Mouse (Mus musculus) neural tube, embryonic 15.5 days (tissue): ENCODE measurements around the gene C2cd2l. TPM values are rescaled to one million over a fixed set of nuclear protein-coding genes. Genes with fewer than 3 reads are reported as not detected.
A peak's percentile ranks its signal among the peaks of the same experiment; 100 is the strongest.

Experiments used
- ATAC-seq: fragments of 200-750 bp; cut with Nextera tagmentation; 2 replicates; pipeline ENCODE4 v1.8.0; 2017; ENCODE audit warnings: mild to moderate bottlenecking, moderate TSS enrichment, moderate library complexity; ENCODE audit not compliant: low FRiP score
- H3K27ac ChIP-seq: fragments of 300-500 bp; sonication (generic); replicated peaks from 2 replicates; pipeline ENCODE4 v1.5.1; 2015; ENCODE audit warnings: mild to moderate bottlenecking, inconsistent platforms
- H3K27me3 ChIP-seq: fragments of 300-500 bp; sonication (generic); replicated peaks from 2 replicates; pipeline ENCODE4 v1.6.1; 2015; ENCODE audit warnings: inconsistent platforms
- H3K36me3 ChIP-seq: fragments of 300-500 bp; sonication (generic); 2 replicates; pipeline ENCODE4 v1.6.1; 2015; ENCODE audit warnings: inconsistent platforms
- H3K4me1 ChIP-seq: fragments of 300-500 bp; sonication (generic); 2 replicates; pipeline ENCODE4 v1.6.1; 2015; ENCODE audit warnings: inconsistent platforms
- H3K4me2 ChIP-seq: fragments of 300-500 bp; sonication (generic); 2 replicates; pipeline ENCODE4 v1.6.1; 2015; ENCODE audit warnings: inconsistent platforms, mild to moderate bottlenecking, moderate library complexity
- H3K4me3 ChIP-seq: fragments of 300-500 bp; sonication (generic); replicated peaks from 2 replicates; pipeline ENCODE4 v1.5.1; 2015; ENCODE audit warnings: mild to moderate bottlenecking, inconsistent platforms
- H3K9ac ChIP-seq: fragments of 300-500 bp; sonication (generic); replicated peaks from 2 replicates; pipeline ENCODE4 v1.6.1; 2015; ENCODE audit warnings: mild to moderate bottlenecking, inconsistent platforms
- H3K9me3 ChIP-seq: fragments of 300-500 bp; sonication (generic); replicated peaks from 2 replicates; pipeline ENCODE4 v1.6.1; 2016; ENCODE audit warnings: inconsistent platforms
- WGBS: fragments of 180-500 bp; shearing (Covaris S2); methylation state at CpG from one replicate; pipeline ENCODE4 v1.1.7; 2015; ENCODE audit warnings: mixed read lengths; 5-methylcytosine and 5-hydroxymethylcytosine counted together
- polyA plus RNA-seq: library from polyadenylated mRNA; unstranded; fragments of >200 nt; fragmentation: Nextera tagmentation; extraction: Ambion mirVana; gene quantifications from 2 replicates; pipeline ENCODE4 v1.2.1, GENCODE M21; 2015

C2cd2l gene
- polyA plus RNA-seq, 1 experiment from 2014 or later: 24.3 TPM

DNA sequence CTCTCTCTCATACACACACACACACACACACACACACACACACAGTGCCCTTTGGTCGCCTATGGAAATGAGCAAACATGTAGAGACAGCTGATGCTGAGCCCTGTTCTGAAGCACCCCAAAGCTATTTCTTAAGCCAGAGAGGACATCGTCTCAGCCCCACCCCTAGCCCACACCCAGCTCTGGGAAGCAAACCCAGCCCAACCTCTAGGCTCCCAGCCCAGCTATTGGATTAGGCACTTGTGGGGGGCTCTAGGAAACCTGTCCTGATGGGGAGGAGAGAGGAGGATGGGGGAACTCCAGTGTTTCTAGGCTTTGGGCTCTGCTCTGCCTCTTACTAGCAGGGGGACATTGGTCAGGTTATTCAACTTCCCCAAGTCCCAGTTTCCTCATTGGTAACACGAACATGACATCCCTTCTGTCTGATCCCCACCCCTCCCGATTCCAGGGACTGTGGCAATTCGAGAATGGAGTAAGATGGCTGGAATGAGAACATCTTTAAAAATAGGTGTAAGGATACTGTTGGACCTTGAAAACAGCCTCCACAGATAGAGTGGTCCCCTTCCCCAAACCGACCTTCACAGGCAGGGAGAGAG, 33.7 kb downstream of the C2cd2l start:
- H3K36me3 ChIP-seq: peaks cover 16% of the 10 kb centered on the region
- no peaks in the 10 kb centered on the region for H3K27me3 ChIP-seq
- H3K9me3 ChIP-seq: no peaks in the 10 kb centered on the region
- H3K4me1 ChIP-seq: peaks cover 29% of the 10 kb centered on the region
- no peak overlapping the region for H3K27ac ChIP-seq
- 6% methylated on average over 6 of the region's 6 CpGs for WGBS
- peak overlapping the region; percentile 90 for H3K4me2 ChIP-seq
- H3K4me3 ChIP-seq: peak overlapping the region; percentile 83
- peak overlapping the region; percentile 36; the same call in 1 of the 2 replicates for H3K9ac ChIP-seq
- ATAC-seq: no peak

DNA sequence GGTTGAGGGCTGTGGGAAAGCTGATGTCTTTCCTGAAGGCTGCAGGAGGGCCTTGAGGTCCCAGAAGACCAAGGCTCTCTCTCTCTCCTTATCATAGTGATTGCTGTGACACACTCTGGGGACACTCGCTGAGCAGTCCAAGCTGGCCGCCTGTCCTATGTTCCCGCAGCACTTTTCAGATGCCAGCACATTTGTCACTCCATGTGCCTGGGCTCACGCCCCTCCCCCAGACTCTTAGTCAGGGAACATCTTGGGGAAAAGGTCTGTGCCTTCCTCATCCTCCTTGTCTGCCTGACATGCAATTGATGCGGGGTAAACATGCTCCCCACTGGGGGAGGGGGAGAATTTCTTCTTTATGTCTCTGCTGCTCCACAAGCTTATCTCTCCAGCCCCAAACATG, 36.9 kb downstream of the C2cd2l start:
- Histone ChIP-seq H3K9ac (no peak overlapping the region), H3K36me3 (peaks cover 37% of the 10 kb centered on the region), H3K4me2 (no peak overlapping the region), H3K4me3 (no peak overlapping the region), H3K9me3 (no peaks in the 10 kb centered on the region), H3K27ac (no peak overlapping the region), H3K27me3 (no peaks in the 10 kb centered on the region), H3K4me1 (peaks cover 16% of the 10 kb centered on the region)
- WGBS: 71% methylated on average over 5 of the region's 5 CpGs
- ATAC-seq: no peak

DNA sequence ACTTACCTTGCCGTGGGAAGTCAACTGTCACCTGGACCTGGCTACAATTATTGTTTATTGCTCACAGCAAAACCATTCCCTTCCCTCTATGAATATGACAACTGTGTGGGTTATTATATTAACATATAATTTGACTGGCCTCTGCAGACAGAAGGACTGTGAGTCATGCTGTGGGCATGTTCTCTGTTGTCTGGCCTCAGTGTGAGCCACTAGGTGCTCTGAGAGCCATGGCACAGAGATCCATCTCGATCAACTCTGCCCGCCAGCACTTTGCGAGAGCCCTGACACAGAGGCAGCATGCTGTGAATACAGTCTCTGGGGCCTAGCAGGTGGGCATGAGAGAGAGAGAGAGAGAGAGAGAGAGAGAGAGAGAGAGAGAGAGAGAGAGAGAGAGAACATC, 50.1 kb downstream of the C2cd2l start:
- no peaks in the 10 kb centered on the region for H3K27me3 ChIP-seq
- WGBS: 78% methylated on average over 4 of the region's 4 CpGs
- H3K36me3 ChIP-seq: peaks cover 23% of the 10 kb centered on the region
- no peak overlapping the region for H3K4me3 ChIP-seq
- ATAC-seq: no peak
- no peak overlapping the region for H3K27ac ChIP-seq
- H3K9ac ChIP-seq: no peak overlapping the region
- H3K4me2 ChIP-seq: no peak overlapping the region
- no peaks in the 10 kb centered on the region for H3K9me3 ChIP-seq
- H3K4me1 ChIP-seq: peaks cover 26% of the 10 kb centered on the region

DNA sequence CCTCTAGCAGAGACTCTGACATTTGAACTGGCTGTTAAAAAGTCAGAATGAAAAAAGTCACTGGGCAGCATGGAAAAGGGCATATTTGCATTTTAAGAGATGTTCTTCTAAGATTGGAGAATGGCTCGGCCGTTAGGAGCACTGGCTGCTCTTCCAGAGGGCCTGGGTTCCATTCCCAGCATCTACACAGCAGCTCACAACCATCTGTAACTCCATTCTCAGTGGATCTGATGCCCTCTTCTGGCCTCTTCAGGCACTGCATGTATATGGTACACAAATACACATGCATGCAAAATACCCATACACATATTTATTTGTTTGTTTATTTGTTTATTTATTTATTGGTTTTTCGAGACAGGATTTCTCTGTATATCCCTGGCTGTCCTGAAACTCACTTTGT, 51.0 kb downstream of the C2cd2l start:
- Histone ChIP-seq H3K36me3 (peaks cover 14% of the 10 kb centered on the region), H3K4me2 (no peak overlapping the region), H3K4me3 (no peak overlapping the region), H3K4me1 (peaks cover 33% of the 10 kb centered on the region), H3K9ac (no peak overlapping the region), H3K27ac (no peak overlapping the region), H3K9me3 (no peaks in the 10 kb centered on the region), H3K27me3 (no peaks in the 10 kb centered on the region)
- WGBS: 85% methylated on average over 3 of the region's 3 CpGs
- no peak for ATAC-seq

DNA sequence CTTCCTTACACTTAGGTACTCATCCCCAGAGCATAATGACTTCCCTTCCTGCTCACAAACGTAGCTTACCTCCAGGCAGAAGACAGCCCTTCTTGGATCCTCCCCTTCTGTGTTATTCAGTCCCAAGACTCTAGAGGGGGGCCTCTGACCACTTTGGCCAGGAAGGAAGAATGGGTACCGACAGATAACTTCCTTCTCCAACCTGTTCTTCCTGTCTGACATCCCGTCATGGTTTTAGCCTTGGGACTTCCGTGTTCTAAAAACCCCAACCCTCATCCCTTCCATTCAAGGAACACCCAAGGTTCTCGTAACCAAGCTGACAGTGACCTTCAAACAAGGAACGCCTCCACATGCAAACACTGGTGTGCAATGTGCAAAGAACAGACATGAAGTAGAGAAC, 51.7 kb downstream of the C2cd2l start, which contains the start of gene Nlrx1:
Nlrx1 (minus strand) TSS at position 168 of the 400 bp plus-strand sequence.
- Histone ChIP-seq H3K27ac (peak within 1 kb of the TSS; percentile 74), H3K4me3 (peak within 1 kb of the TSS; percentile 39), H3K9me3 (no peaks in the 10 kb centered on the region), H3K36me3 (peaks cover 7% of the 10 kb centered on the region), H3K9ac (peak within 1 kb of the TSS; percentile 58), H3K4me1 (peaks cover 33% of the 10 kb centered on the region), H3K27me3 (no peaks in the 10 kb centered on the region), H3K4me2 (peak within 1 kb of the TSS; percentile 69)
- ATAC-seq: 0 out of 2 replicates have a peak, but pooled peaks have one; percentile 13
- 80% methylated on average over 6 of the region's 6 CpGs for WGBS

DNA sequence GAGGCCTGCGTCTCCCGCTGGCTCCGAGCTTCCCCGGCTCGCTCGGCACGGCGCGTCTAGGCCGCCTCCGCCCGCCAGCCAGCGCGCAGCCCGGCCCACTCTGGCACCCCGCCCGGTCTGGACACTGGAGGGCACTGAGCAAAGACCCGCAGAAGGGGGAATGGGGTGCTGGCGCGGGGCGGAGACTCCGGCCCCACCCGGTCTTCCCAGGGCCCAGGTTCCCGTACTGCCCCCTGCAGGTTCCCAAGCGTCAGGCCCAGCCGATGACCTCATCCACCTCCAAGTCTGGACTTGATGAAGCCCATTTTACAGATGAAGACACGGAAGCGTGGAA, 52.1 kb downstream of the C2cd2l start:
- ATAC-seq: peak; percentile 76
- H3K27me3 ChIP-seq: no peaks in the 10 kb centered on the region
- peak overlapping the region; percentile 74 for H3K27ac ChIP-seq
- H3K4me3 ChIP-seq: peak overlapping the region; percentile 39
- WGBS: 6% methylated on average over 28 of the region's 28 CpGs
- peaks cover 33% of the 10 kb centered on the region for H3K4me1 ChIP-seq
- H3K4me2 ChIP-seq: peak overlapping the region; percentile 69
- H3K9ac ChIP-seq: peak overlapping the region; percentile 58
- no peaks in the 10 kb centered on the region for H3K9me3 ChIP-seq
- peaks cover 3% of the 10 kb centered on the region; the same call in 1 of the 2 replicates for H3K36me3 ChIP-seq

DNA sequence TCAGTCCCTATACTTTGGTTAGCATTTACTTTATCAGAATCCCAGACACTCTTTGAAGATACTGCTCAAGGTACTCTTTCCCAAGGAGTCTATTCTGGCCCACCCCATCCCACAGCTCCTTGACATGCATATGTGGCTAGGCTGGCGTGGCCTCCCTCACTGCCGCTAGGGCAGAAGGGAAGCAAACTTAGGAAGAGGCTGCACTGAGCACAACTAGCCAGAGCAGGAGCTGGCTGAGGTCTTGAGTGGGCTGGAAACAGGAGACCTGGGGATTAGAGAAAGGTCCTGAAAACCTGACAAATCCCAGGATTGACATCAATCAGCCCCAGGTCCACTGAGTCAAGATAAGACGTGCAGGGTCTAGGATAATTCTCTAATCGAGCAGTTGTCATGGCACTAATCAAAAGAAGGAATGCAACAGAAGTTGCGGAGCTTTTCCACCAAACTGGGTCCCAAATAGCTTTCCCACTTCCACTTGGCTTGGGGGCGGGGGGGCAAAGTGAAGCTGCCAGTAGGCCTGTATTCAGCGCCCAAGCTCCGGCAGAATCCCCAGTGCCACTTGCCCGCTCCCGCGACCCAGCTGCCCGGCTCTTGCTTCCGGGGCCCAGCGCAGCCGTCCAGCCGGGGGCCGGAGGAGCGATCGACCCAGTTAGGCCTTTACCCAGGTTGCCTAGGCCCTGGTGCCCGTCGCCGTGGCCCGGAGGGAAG, 52.6 kb downstream of the C2cd2l start:
- H3K4me3 ChIP-seq: peak overlapping the region; percentile 39
- no peaks in the 10 kb centered on the region for H3K9me3 ChIP-seq
- no peaks in the 10 kb centered on the region for H3K27me3 ChIP-seq
- peak overlapping the region; percentile 74 for H3K27ac ChIP-seq
- H3K4me1 ChIP-seq: peaks cover 33% of the 10 kb centered on the region
- ATAC-seq: peak; percentile 40
- peak overlapping the region; percentile 69 for H3K4me2 ChIP-seq
- no peaks in the 10 kb centered on the region for H3K36me3 ChIP-seq
- H3K9ac ChIP-seq: peak overlapping the region; percentile 58
- 9% methylated on average over 22 of the region's 23 CpGs for WGBS

DNA sequence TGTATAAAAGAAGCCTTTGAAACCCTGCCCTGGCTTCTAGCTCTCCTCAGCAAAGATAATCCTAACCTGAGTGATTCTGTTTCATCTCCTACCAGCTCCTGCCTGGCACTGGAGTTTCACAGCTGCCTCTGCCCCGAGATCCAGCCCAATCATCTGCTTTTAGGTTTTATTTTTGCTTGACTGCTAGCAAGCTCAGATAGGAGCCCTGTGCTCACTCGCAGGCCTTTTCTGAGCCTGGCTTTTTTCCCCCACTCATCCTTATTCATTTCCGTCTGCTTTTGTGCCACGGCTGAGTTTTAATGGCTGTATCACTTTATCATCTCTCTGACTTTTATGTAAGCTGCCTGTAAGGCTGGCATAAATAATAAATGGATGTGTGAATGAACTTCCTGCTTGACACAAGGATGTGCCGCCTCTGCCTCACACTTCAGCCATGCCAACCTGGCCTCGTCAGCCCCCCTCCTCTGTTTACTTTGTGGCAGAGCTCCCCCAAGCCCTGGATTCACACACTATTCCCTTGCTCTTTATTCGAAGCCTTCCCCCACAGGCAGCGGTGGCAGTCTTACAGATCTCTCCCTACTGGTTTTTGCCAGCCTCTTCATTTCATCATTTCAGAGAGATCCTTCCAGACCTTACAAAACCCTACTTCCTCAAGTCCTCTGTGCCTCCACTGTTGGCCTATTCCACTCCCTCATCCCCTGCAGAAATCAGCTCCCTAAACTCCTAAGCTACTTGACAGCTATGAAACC, 53.4 kb downstream of the C2cd2l start:
- H3K9me3 ChIP-seq: no peaks in the 10 kb centered on the region
- peak overlapping the region; percentile 69; the same call in 1 of the 2 replicates for H3K4me2 ChIP-seq
- H3K27ac ChIP-seq: peak overlapping the region; percentile 74
- H3K4me1 ChIP-seq: peaks cover 33% of the 10 kb centered on the region
- 42% methylated on average over 8 of the region's 8 CpGs for WGBS
- no peak overlapping the region for H3K9ac ChIP-seq
- H3K36me3 ChIP-seq: no peaks in the 10 kb centered on the region
- no peak overlapping the region for H3K4me3 ChIP-seq
- ATAC-seq: no peak
- H3K27me3 ChIP-seq: no peaks in the 10 kb centered on the region

DNA sequence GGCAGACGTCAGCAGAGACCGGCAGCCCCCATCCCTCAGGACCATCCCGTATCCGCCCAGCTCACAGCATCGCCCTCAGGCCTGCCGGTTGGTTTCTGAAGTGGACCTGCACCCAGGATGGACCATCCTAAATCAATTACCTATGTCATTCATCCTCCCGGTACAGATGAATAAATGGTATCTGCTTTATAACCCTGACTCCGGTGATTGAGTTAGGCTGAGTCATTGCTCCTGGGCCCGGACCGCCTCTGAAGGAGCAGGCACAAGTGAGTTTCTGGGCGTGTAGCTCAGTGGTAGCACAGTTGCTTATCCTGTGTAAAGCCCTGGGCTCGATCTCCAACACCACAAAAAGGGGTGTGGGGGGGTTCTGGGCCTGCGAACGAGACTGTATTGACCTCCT, 58.7 kb downstream of the C2cd2l start:
- H3K9ac ChIP-seq: no peak overlapping the region
- no peaks in the 10 kb centered on the region for H3K27me3 ChIP-seq
- H3K4me3 ChIP-seq: no peak overlapping the region
- no peaks in the 10 kb centered on the region for H3K9me3 ChIP-seq
- no peak overlapping the region for H3K4me2 ChIP-seq
- no peak for ATAC-seq
- no peaks in the 10 kb centered on the region for H3K36me3 ChIP-seq
- 79% methylated on average over 14 of the region's 14 CpGs for WGBS
- peaks cover 13% of the 10 kb centered on the region for H3K4me1 ChIP-seq
- no peak overlapping the region for H3K27ac ChIP-seq
